Mouse (Mus musculus): Measurements from ENCODE around the gene P2rx3.
A peak's percentile ranks its signal among the peaks of the same experiment; 100 is the strongest.

The P2rx3 gene

DNA sequence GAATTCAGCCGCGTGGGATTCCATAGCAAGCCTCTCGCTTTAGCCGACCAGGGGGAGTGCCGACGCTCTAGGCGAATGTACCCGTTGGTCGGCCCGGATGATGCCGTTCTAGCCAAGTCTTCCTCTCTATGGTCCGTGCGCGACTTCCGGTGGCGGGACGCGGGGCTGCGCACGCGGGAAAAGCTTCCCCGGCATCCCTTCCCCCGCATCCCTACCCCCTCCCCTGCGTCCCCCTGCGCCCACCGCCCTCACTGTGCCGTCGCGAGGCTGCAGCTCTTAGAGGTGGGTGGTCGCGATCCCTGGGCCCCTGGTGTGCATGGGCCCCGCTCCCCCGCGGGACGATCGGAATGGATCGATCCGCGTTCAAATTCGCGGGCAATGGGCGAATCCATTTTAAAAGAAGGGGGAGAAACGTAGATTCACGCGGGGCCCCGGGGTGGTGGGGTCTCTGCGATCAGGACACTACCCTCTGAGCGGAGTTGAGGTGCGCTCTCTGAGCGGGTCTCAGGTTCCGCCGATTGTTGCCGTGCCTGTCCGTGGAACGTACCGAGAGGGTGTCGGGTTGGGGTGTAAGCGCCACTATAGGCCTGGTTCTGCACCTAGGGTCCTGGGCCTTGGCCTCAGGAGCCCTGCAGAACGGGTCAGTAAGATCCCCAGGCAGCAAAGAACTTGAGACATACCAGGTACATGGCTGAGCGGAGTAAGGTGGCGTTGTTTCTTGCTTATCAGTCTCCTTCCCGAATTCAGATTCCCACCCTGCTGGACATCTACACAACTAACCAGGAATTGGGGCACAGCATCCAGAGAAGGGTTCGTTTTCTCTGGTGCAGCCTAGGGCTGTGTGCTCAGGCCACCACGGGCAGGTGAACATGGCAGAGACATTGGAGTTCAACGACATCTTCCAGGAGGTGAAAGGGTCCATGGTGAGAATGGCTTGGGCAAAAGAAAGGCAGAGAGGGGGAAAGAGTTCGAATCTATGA lies at the start of gene P2rx3, which contains the start of gene Ssrp1:
Gene P2rx3 (minus strand): TSS at position 416 of the 980 bp plus-strand sequence.
Gene Ssrp1 (plus strand): TSS at position 188 of the 980 bp plus-strand sequence.
- DNase-seq (ENCODE audit: low read depth), result peak; percentile 86

DNA sequence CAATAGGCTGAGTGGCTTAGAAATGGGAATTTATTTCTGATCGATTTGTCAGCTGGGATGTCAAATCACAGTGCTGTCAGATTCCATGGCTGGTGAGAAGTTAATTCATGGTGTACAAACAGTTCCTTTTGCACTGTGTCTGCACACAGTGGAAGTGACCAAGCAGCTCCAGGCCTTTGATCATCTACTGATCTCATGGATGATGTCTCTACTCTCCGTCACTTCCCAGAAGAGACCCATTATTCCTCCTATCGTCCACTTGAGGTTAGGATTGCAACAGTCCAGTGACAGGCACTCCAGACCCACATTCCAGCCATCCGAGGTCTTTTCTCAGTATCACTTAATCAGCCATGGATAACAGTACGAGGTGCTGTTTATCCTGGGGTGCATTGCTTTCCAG lies 36.5 kb upstream of the P2rx3 start:
- DNase-seq (ENCODE audit: low read depth), result no peak

DNA sequence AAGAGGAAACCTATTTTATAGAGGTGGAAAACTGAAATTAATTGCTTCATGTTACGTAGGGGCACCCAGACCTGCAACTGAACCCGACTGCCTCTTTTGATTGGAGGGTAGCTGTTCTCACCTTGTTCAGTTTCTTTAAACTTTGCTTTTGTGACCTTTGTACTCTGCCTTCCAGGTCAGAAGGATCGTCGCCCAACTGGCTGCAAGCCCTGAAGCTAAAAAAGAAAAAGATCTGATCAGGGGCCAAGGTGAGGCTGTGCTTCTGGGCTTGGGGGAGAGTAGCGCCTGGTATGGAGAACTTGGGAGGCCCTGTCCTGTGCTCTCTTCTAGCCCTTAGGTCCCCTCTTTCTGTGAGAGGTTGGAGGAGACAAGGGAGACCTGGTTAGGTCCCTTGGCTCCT lies 34.7 kb upstream of the P2rx3 start:
- DNase-seq (ENCODE audit: low read depth), result no peak

DNA sequence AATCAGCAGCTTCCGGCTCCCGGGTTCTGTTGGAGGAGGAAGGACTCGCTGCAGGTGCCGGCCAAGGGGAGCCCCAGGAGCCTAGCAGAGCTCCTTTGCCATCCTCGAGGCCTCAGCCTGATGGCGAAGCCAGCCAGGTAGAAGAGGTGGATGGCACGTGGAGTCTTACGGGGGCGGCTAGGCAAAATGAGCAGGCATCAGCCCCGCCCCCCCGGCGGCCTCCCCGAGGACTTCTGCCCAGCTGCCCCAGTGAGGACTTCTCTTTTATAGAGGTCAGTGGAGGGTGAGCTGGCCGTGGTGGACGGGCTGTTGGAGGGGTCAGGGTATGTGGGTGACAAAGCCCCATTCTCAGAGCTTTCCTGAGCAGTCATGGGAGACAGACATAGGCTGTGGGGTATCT lies 32.8 kb upstream of the P2rx3 start:
- no peak for DNase-seq (ENCODE audit: low read depth)

DNA sequence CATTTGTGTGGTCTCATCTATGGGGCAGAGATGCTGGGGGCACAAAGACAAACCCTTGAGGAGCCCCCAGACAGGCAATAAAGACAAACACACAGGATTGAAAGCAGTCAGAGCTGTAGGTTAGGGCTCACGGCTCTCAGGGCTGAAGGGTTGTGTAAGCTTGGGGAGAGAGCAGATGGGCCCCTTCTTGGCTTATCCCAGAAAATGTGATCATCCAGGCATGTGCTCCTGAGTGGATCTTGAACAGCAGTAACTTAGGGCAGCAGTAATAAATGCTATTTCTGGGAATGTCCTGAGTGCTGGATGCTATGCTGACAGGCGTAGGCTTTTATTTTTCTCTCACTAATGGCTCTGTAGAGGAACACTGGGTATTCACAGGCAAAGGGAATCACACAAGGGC lies 31.4 kb upstream of the P2rx3 start:
- no peak for DNase-seq (ENCODE audit: low read depth)

DNA sequence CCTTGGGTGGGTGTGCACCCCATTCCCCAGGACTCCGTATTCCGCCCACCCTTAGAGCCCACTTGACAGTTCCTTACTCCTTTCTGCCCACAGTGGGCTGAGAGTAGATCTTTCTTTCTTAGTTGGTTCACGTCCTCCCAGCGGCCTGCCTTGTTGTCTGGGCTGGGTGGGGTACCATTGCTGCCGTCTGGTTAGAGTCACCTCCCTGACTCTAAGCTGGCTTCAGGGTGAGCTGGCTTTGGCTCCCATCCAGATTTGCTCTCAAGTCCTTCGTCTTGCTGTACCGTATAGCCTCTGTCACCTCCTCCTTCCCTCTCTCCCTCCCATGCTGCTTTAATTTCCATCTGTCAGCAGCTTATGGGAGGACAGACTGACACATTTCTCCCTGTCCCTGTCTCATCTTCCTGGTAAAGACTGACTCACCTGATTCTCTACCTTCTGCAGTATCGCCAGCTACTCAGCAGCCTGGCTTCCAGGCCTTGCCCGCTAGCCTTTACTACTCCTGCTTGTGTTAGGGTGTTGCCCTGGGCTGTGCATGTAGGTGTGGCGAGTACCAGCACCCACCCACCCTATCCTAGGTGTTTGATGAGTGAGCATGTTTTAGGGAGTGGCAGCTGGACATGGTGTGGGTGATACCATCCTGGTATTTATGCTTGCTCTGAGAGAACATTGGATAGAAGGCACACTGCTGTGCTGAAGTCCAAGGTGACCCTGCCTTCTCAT lies 30.8 kb upstream of the P2rx3 start:
- DNase-seq (ENCODE audit: low read depth), result no peak

DNA sequence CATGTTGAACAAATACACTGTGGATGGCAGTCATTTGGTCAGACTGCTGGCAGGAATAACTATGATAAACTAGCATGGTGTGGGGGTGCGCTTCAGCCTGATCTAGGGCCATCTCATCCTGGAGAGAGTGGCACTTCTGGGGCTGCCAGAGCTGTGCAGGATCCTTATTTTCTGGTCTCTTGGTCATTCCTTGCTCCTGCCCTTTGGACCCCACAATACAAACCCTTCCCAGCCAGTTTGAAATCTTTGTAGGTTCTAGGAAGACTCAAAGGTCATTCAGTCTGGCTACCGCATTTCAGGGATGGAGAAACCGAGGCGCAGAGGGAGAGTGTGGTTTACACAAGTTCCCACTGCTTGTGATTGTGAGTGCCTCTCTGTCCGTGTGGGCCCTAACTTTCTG lies 29.7 kb upstream of the P2rx3 start:
- DNase-seq (ENCODE audit: low read depth), result no peak

DNA sequence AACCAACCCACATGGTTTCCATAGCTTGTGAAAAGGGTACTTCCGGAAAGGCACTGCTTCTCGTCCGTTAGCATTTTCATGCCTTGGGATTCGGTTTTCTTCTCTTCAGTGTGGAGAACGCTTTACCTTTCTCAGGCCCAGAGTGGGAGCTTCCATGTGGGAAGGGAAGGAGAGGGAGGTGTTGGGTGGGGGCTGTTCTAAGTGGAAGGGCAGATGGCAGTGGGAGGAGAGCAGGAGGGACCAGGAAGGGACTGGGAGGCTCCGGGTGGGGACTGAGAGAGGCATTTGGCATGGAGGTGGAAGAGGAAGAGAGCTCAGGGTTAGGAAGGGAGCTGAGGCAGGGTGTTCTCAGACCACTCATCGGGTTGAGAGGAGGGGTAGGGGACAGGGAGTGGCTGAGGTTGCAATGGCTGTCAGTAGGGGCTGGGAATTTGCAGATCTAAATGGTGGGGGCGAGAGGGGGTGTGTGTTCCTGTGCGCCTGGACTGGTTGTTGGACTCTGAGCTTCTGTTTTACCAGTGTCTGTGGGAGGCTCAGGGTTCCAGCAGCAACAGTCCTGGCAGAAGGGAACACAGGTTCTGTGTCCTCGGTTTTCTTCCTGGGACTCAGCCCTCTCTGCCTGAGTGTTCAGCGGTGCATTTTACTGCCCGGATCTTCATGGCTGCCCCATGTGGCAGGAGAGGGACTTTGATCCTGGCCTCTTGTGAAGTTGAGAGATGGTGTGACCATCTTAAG lies 28.0 kb upstream of the P2rx3 start:
- DNase-seq (ENCODE audit: low read depth), result no peak

DNA sequence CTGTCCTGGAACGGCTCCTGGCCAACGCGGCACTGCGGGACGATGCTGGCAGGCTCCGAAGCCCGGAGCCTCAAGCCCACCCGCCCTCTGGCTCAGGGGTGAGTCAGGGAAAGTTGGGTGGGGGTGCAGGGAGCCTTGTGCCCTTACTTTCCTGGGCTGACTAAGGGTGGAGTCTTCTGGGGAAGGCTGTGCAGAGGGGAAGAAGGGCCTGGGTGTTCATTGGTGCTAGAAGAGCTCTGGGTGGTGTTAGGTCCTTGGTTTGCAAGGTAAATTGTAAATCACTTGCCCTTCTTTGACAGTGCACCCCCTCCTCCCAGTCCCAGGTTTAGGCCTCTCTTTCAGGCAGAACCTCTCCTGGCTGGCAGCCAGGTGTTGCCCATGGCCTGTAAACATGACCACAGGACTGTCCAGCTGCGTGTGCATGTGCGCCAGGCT lies 23.9 kb upstream of the P2rx3 start:
- no peak for DNase-seq (ENCODE audit: low read depth)

DNA sequence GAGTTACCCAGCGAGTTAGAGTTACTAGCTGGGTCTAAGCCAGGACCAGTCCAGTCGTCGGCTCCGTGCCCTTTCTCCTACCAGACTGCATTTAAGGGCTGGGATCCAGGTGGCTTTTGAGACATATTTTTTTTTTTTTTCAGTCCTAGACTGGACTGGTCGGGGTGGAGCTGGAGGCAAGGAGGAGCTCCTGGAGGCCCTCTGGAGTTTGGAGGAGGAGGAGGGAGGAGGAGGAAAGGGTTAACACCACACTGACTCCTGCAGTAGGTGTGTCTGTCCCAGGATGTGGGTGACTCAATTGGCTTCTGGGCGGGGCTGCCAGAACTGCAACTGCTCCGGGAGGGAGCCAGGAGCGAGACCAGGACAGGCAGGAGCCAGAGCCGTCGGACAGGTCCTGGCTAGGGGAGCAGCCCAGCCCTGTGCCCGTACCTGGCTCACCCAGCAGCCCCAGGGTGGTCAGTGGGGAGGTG lies 23.4 kb upstream of the P2rx3 start:
- DNase-seq (ENCODE audit: low read depth), result no peak

DNA sequence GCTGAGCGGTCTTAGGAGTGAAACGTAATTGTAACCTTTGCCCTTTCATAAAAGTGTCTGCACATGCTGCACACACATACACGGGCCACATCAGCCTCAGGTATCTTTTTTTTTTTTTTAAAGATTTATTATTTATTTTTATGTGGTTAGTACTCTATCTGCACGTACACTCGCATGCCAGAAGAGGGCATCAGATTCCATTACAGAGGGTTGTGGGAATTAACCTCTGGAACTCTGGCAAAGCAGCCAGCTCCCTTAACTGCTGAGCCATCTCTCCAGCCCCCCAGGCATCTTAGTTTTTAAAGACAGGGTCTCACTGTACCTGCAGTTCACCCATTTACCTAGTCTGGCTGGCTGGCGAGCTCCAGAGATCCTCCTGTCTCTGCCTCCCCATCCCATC lies 22.4 kb upstream of the P2rx3 start:
- DNase-seq (ENCODE audit: low read depth), result no peak

DNA sequence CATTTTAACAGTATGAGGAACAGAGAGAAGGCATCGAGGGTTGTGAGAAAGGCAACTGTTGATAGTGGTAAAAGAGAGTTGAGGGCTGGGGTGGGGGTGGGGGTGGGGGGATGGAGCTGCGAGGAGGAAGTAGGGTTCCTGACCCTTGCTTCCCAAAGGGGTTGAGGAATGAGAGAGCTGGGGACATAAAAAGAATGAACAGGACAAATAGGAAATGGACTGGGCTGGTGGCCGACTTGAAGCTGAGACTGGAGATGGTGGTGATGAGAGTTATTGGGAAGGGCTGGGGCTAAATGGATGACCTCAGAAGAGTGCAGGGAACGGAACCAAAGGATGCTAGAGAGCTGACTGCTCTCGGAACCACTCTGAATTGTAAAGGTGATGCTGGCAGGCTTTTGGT lies 19.4 kb upstream of the P2rx3 start:
- DNase-seq (ENCODE audit: low read depth), result no peak

DNA sequence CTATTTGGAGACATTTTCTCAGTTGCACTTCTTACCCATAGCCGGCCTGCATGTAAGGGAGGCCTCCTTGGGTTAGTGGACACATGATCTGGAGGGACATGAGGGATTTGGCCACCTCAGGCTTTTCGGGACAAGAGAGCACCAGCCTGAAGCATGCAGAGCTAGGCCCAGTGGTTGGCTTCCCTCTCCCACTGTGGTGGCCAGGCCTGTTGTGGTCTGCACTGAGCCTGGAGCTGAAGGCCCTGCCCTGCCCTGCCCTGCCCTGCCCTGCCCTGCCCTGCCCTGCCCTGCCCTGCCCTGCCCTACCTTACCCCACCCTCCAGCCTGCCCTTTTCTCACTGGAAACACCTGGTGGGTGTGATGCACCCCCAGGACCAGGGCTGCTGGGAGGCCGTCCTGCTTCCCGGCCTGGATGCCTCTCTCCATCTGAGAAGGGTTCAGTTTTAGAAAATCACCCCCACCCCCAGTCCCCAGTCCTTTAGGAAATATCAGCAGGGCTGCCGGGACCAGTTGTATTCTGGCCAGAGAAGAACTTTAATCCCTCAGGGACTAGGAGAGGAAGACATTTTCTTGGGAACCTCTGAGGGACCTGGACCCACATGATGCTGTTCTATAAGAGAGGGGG lies 16.0 kb upstream of the P2rx3 start:
- DNase-seq (ENCODE audit: low read depth), result no peak

DNA sequence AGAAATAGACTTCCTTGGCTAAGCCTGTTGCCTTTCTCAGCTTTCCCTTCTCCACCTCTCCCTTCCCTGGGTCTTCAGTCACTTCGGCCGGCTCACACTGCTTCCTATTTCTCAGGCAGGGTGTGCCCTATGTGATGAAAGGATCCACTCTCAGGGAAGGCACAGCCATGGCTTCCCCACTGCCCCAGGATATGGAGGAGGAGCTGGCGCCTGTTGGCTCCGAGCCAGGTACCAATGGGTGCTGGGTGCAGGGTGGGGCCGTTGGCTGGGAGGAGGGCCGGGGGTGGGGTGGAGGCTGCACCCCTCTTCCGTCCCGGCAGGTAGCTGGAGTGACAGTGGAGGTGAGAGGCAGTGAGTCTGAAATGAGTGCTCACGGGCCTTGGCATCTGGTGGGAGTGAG lies 13.5 kb upstream of the P2rx3 start:
- no peak for DNase-seq (ENCODE audit: low read depth)

DNA sequence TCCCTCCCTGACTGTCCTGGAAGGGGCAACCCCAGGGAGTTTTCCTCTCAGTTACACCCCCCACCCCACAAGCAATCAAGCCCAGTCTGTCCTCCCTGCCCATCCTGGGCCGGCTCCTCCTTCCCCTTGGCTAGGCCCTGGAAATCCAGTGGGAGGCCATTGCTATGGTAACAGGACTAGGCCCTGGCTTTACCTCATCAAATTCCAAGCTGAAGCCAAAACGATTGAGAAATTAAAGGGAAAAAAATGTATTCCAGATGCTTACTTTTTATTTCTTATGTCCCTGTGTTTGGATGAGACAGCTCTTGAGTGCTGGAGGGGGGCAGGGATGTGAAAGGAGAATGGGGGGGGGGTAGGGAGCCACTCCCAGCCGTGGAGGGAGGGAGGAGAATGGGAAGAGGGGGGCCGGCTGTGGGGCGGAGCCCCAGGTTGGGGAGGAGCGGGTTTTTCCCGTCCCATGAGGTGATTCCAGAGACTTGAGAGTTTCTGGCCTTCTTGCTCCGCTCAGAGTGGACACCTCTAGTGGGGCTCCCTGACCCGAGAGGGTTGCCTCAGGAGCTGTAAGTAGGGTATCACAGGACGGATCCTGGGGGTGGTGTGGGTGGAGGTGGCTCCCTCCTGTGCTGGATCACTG lies 12.9 kb upstream of the P2rx3 start:
- DNase-seq (ENCODE audit: low read depth), result no peak

DNA sequence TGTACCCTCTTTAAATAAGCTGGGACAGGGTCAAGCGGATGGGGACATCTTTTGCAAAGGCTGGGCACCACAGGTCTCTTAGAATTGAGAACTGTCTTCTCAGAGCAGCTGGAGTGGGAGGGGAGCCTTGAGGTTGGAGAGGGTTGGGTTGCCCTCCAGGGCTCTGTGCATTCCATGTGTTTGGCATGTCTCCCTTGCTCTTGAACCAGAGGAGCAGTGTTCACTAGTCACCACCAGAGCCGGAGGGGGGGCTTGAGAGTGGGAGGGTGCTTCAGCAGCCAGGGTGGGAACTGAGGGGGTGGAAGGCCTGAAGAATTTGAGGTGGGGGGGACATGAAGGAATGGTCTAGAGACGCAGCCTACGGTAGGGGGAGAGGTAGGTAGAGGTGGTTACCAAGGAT lies 12.0 kb upstream of the P2rx3 start:
- DNase-seq (ENCODE audit: low read depth), result no peak

DNA sequence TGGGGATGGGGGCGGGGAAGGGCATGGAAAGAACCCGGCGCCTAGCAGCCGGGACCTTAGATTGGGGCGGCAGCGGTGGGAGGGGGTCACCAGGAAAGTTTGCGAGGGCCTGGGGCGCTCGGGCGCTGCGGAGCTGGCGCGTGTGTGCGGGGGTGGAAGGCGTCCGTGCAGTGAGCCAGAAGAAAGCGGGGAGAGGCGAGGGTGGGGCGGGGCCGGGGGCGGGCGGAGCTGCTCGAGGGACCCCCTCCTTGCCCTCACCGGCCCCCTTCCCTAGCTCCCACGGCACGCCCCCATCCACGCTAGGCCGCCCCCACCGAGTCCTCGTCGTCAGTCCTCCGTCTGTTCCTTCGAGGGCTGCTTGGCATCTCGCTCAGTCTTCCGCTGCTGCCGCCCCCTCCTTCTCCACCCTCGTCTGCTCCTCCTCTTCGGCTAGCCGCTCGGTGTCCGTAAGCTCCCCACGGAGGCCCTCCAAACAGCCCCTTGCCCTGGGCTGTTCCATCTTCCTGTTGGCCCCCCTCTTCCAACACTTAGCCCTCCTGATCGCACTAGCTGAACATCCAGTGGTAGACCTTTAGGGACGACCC lies 11.0 kb upstream of the P2rx3 start:
- DNase-seq (ENCODE audit: low read depth), result peak; percentile 13

DNA sequence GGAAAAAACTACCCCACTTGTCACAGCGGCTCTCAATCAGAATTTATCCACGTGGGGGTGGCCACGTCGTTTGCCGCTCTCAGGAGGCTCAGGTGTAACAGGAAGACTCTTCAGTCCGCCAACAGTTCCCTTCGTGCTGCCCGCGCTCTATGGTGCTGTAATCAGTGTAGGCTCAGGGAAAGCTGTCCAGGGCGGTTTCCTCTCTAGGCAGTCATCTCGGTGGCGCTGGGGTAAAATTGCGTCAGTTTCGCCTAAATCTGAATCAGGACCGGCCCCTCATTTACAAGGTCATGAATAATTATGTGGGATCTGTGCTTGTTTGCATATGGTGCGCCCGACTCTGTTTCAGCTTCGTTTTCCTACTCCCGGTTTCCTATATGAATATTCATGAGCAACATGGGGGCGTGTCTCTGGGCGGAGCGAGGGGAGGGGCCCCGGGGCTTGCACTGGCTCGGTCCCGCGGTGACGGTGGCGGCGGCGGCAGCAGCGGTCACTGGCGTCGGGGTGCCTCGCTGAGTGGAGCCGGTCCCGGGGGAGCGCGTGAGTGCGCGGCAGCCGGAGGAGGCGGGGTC lies 10.4 kb upstream of the P2rx3 start, which contains the start of gene Tnks1bp1:
Gene Tnks1bp1 (plus strand): TSS at position 427 of the 572 bp plus-strand sequence.
- peak; percentile 81 for DNase-seq (ENCODE audit: low read depth)

DNA sequence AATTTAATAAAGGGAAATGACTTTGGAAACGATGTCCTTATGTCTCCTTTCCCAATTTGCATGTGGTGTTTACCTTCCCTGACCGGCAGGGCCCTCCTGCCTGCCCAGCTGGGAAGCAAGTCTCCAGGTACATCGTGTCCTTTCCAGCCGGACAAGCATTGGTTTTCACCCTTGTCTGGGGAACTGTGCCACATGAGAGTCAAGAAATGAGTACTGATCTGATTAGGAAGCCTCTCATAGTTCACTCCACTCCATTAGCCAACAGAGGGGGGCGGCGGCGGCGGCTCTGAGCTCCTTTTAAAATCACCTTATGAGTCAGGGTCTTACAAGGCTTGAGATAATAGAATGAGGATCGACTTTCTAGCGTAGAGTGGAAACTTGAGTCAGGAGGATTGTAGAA lies 9.8 kb upstream of the P2rx3 start:
- no peak for DNase-seq (ENCODE audit: low read depth)

DNA sequence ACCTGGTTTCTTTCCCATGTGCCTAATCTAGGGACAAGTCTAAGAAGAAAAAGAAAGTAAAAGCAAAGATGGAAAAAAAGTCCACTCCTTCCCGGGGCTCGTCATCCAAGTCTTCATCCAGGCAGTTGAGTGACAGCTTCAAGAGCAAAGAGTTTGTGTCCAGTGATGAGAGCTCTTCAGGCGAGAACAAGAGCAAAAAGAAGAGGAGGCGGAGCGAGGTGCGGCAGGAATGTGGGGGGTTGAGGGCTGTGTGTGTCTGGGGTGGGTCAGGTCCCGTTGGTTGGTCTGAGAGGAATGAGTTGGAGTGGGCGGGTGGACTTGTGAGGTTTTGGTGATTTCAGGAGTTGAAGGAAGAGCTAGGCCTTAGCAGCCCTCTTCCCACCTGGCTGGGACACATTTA lies 9.0 kb upstream of the P2rx3 start:
- no peak for DNase-seq (ENCODE audit: low read depth)

DNA sequence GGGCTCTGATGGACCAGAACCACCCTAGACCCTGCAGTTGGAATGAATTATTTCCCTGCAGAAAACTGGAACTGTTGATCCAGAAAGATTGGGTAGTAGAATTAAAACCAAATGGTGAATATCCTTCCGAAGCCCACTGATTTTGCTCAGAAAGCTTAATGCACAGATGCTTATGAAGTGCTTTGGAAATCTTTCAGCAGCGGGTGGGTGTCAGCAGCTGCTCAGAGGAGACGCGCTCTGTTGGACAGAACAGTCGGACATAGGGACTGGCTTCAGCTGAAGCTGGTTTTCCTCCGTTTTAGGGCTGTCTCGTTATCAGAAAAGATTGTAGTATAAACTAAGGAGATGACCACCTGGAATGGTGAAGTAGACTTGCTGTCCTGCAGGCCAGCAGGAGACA lies 6.4 kb upstream of the P2rx3 start:
- no peak for DNase-seq (ENCODE audit: low read depth)
